In genomic region chr3:81368642-81369041, GRCm38 (mm10) we compare ENCODE assay signal across 23 mouse cellular contexts.
"Had no signal": no experiment of that assay in that cellular context is flagged by ENCODE, and none has a peak within 500 bp of the region (broad histone marks: within the 10 kb centered on the region; RNA-seq: fewer than 3 reads in every experiment).

No protein-coding gene starts in this region.

- H3K4me1 ChIP-seq: heart, embryonic 13.5 days; heart, embryonic 15.5 days; hindbrain, embryonic 13.5 days; hindbrain, embryonic 15.5 days; limb, embryonic 10.5 days; limb, embryonic 12.5 days; liver, embryonic 13.5 days; liver, embryonic 15.5 days had no signal

- H3K27ac ChIP-seq: heart, adult 2 months; heart, embryonic 13.5 days; heart, embryonic 15.5 days; hindbrain, embryonic 13.5 days; hindbrain, embryonic 15.5 days; hindbrain, postnatal 0 days; limb, embryonic 10.5 days; limb, embryonic 12.5 days; liver, embryonic 13.5 days; liver, embryonic 15.5 days had no signal

- H3K4me2 ChIP-seq: heart, embryonic 11.5 days; heart, embryonic 13.5 days; heart, embryonic 15.5 days; hindbrain, embryonic 13.5 days; hindbrain, embryonic 15.5 days; limb, embryonic 12.5 days; liver, embryonic 11.5 days; liver, embryonic 13.5 days; liver, embryonic 15.5 days had no signal

- H3K36me3 ChIP-seq: heart, embryonic 13.5 days; heart, embryonic 15.5 days; hindbrain, embryonic 13.5 days; hindbrain, embryonic 15.5 days; limb, embryonic 10.5 days; limb, embryonic 12.5 days; liver, embryonic 13.5 days; liver, embryonic 15.5 days had no signal

- ATAC-seq: hindbrain, postnatal 0 days; intestine, embryonic 16.5 days; liver, postnatal 0 days had no signal

- H3K4me3 ChIP-seq: heart, adult 2 months; heart, embryonic 13.5 days; heart, embryonic 15.5 days; hindbrain, embryonic 13.5 days; hindbrain, embryonic 15.5 days; limb, embryonic 10.5 days; limb, embryonic 12.5 days; liver, embryonic 13.5 days; liver, embryonic 15.5 days had no signal

- DNase-seq: gastrocnemius, postnatal 14 days; gastrocnemius, postnatal 36 days; heart, adult 11 months; heart, adult 2 months; heart, postnatal 14 days; heart, postnatal 36 days; kidney, adult 18-20 months; kidney, adult 9 months; kidney, postnatal 25 days; liver; liver, embryonic 13.5 days; liver, postnatal 0 days had no signal

- H3K9me3 ChIP-seq: heart, embryonic 13.5 days; heart, embryonic 15.5 days; hindbrain, embryonic 13.5 days; hindbrain, embryonic 15.5 days; limb, embryonic 10.5 days; limb, embryonic 12.5 days; liver, embryonic 13.5 days; liver, embryonic 15.5 days had no signal

- H3K27me3 ChIP-seq: heart, embryonic 13.5 days; heart, embryonic 15.5 days; hindbrain, embryonic 13.5 days; hindbrain, embryonic 15.5 days; limb, embryonic 12.5 days; liver, embryonic 13.5 days; liver, embryonic 15.5 days had no signal

- H3K9ac ChIP-seq: heart, embryonic 13.5 days; heart, embryonic 15.5 days; hindbrain, embryonic 13.5 days; hindbrain, embryonic 15.5 days; limb, embryonic 12.5 days; liver, embryonic 13.5 days; liver, embryonic 15.5 days; liver, postnatal 0 days had no signal
